Mouse (Mus musculus) G1E-ER4 (cell line): ENCODE data around the gene Rnf121. TPM values are rescaled to one million over a fixed set of nuclear protein-coding genes. Genes with fewer than 3 reads are reported as not detected.

ENCODE experiments used
- GATA1 ChIP-seq: IDR thresholded peaks from one replicate; pipeline ENCODE4 v1.8.0; 2012; ENCODE audit warnings: low read length, inconsistent platforms
- polyA plus RNA-seq: library from polyadenylated mRNA; stranded (reverse); fragments of >175 nt; gene quantifications from 2 replicates; pipeline ENCODE4 v1.2.3, GENCODE M21; 2012

Rnf121 gene
- polyA plus RNA-seq = 2.2 and 3.5 TPM in 2 replicates

- TF ChIP-seq GATA1 = no peak
These were observed at the start of gene Rnf121, which contains the start of the genes Xndc1 and Xntrpc for GRCm38 (mm10) chr7:102065046-102065891. TSS of gene Rnf121 (minus strand) at chr7:102065469. TSS of gene Xndc1 (plus strand) at chr7:102065511. TSS of gene Xntrpc (plus strand) at chr7:102065713.

GRCm38 (mm10) chr7:102113151-102113729, 48.0 kb upstream of the Rnf121 start:
- no peak for TF ChIP-seq GATA1

- no peak for TF ChIP-seq GATA1
These were observed 44.5 kb upstream of the Rnf121 start for GRCm38 (mm10) chr7:102109746-102110145.

- TF ChIP-seq GATA1 = no peak
These were observed 43.9 kb upstream of the Rnf121 start, which contains the start of gene Art5 for GRCm38 (mm10) chr7:102109171-102109570. TSS of gene Art5 (minus strand) at chr7:102109489.

- TF ChIP-seq GATA1 = no peak
These were observed 42.9 kb upstream of the Rnf121 start for GRCm38 (mm10) chr7:102108206-102108605.

GRCm38 (mm10) chr7:102106700-102107141, 41.5 kb upstream of the Rnf121 start:
- TF ChIP-seq GATA1 = no peak

- TF ChIP-seq GATA1 = no peak
These were observed 38.9 kb upstream of the Rnf121 start for GRCm38 (mm10) chr7:102104126-102104525.

GRCm38 (mm10) chr7:102103555-102103954, 38.3 kb upstream of the Rnf121 start:
- TF ChIP-seq GATA1 = no peak

- no peak for TF ChIP-seq GATA1
These were observed 37.4 kb upstream of the Rnf121 start for GRCm38 (mm10) chr7:102102696-102103095.

GRCm38 (mm10) chr7:102102241-102102640, 37.0 kb upstream of the Rnf121 start:
- TF ChIP-seq GATA1 = no peak

GRCm38 (mm10) chr7:102101487-102101886, 36.2 kb upstream of the Rnf121 start, which contains the start of gene Art1:
TSS of gene Art1 (plus strand) at chr7:102101743.
- no peak for TF ChIP-seq GATA1

GRCm38 (mm10) chr7:102100868-102101267, 35.6 kb upstream of the Rnf121 start:
- TF ChIP-seq GATA1 = no peak

- no peak for TF ChIP-seq GATA1
These were observed 34.7 kb upstream of the Rnf121 start for GRCm38 (mm10) chr7:102099760-102100661.

GRCm38 (mm10) chr7:102087336-102087735, 22.1 kb upstream of the Rnf121 start:
- no peak for TF ChIP-seq GATA1

GRCm38 (mm10) chr7:102084041-102084696, 18.9 kb upstream of the Rnf121 start:
- no peak for TF ChIP-seq GATA1
